Mouse (Mus musculus) testis, postnatal 10 days (tissue): ENCODE data around the gene Olfr935.

ENCODE experiments used
- DNase-seq: peaks from one replicate; pipeline ENCODE4 v3.0.0; 2021; ENCODE audit warnings: low spot score

The Olfr935 gene

DNA sequence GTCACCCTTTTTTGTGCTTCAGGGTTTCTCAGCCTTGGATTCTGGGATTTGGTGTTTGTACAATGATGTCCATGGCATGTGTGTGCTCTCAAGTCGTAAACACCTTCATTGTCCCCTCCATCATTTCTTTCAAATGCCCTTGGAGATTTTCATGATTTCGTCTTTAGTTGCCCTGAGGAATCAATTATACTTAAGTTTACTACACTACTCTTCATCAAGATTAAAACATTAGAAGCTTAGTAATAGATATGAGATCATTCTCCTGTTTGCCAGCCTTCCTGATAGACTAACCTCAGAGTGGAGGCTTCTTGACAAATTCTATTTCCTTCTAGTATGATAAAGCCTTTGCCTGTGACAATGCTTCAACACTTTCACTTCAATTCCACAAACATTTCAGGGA lies at the start of gene Olfr935:
TSS of gene Olfr935 (minus strand) at position 101 of the 400 bp plus-strand sequence.
- DNase-seq = no peak

DNA sequence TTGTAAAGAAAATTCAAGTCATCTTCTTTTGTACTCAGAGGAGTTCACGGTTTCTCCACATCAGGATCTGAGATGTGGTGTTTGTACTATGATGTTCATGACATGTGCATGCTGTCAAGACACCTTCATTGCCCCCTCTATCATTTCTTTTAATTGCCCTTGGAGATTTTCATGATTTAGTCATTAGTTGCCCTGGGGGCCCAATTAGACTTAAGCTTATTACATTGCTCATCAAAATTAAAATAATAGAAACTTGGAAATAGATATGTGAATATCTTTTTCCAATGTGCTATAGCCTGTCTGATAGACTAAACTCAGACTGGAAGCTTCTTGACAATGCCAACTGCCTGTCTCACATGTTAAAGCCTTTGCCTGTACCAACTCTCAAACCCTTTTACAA lies 23.8 kb upstream of the Olfr935 start, which contains the start of gene Olfr146:
TSS of gene Olfr146 (minus strand) at position 101 of the 400 bp plus-strand sequence.
- no peak for DNase-seq

DNA sequence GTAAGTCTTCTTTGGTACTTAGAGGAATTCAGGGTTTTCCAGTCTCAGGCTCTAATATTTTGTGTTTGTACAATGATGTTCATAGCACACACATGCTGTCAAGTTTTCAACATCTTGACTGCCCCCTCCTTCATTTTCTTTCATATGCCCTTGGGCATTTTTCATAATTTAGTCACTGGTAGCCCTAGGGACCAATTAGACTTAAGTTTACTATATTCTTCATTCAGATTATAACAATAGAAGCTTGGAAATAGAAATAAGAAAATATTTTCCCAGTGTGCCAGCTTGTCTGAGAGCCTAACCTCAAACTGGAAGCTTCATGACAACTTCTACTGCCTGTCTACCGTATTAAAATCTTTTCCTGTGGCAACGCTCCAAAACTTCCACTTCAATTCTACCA lies 11.3 kb downstream of the Olfr935 start, which contains the start of gene Olfr934:
TSS of gene Olfr934 (minus strand) at position 101 of the 400 bp plus-strand sequence.
- no peak for DNase-seq

DNA sequence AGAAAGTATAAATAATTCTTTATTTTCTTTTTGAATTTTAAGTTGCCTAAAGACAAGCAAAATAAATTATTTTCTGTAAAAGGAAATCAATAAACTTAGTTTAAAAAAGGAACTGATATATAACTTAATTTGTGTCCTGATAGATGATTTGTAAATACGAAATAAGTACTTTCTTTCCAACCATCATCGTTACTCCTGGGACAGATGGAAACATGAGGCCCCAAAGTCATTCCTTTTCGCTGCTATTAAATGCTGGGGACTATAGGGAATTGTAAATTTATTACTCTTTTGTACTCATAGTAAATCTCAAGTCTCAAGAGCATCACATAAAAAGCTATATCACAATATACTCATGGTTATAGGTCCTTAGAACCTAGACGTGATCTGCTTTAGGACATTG lies 27.5 kb downstream of the Olfr935 start, which contains the start of gene Olfr933:
TSS of gene Olfr933 (plus strand) at position 301 of the 400 bp plus-strand sequence.
- no peak for DNase-seq

DNA sequence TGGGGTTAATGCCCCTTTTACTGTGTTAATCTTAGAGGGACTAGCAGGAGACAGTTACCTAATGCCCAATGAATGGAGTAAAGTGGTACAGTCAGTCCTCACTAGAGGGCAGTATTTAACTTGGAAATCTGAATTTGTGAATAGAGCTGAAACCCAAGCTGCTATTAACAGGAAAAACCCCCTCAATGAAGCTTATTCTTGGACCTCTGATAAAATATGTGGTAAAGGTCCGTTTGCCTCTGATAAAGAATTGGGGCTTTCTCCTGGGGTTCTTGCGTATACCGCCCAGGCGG lies 45.4 kb downstream of the Olfr935 start:
- no peak for DNase-seq

DNA sequence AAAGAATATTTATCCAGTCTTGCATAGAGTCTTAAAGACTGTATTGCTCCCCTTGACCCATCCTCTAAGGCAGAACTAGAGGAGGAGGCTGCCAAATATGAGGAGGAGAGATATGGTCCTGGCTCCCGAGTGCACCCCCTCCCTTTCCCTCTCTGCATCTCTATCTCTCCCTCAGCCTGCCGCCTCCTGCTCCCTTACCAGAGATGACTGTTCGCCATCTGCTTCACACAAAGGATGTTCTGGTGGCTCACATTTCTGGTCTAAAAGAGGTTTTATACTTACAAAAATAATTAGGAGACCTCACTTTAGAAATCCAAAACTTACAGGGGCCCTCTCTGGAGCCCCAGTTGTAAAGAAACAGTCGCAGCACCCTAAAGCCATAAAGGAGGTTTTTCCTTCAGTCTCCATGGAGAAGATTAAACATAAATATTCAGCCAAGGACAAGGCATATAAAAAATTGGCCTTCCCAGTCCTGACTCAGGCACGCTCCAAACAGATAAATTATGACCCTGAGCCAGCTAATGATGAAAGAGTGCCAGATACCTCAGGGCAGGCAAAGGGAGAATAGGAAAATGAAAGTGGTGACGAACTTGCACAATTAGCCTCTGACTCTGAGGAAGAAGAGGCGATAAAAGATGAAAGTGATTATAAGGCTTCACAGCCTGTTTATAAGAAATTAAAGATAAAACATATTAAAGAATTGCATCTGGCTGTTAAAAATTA lies 45.9 kb downstream of the Olfr935 start:
- no peak for DNase-seq
